Mouse (Mus musculus): Measurements from ENCODE around the gene Large1.
"Not testable (repeated sequence)": the region's sequence is repeated elsewhere in the genome, so short reads cannot be mapped to it uniquely, and the experiment has no call there.

Gene Large1

DNA sequence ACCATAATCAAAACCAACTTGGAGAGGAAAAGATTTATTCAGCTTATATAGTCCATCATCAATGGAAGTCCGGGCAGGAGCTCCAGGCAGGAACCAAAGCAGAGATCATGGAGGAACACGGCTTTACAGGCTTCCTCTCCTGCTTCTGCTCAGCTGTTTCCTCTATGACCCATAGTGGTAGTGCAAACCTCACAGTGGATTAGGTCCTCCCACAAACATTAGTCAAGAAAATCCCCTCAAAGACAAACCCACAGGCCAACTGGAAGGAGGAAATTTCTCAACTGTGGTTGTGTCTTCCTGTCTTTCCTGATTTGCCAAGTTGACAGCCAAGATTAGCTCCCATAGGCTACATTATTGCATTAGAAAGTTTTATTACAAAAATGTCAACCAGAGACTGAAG is 59.7 kb downstream of the Large1 start:
- CTCF ChIA-PET, result no interaction called here

DNA sequence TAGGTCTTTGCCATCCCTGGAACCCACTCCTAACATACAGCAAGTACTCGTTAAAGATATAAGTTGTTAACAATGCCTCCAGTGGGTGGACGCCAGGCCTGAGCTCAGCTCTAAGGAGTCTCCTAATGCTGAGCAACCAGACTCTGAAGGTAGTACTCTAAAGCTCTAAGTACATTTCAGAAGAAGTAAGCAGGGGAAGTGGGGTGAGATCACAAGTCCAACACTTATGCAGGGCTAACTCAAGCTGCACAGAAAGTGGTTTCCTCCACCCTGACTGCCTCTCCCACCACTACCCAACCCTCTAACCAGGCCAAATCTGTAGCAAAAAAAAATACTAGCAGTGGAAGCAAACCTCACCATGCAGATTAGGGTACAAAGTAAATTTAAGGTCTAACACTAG is 61.7 kb downstream of the Large1 start:
- CTCF ChIA-PET, result no interaction called here

DNA sequence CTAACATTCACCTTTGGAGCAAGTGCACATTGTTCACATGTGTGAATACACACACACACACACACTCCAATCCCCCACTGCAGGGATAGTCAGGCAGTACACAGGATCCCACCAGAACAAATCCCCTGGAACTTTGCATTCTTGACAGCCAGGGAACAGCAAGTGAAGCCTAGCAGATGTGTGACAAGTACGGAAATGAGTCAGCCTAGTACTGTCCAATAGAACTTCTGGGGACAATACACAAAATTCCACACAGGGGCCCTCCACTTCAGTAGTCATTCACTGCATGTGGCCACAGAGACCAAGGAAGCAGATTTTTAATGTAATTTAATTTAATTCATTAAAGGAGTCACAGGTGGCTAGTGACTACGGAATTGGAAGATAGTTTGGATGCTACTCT is 62.7 kb downstream of the Large1 start:
- CTCF ChIA-PET, result no interaction called here

DNA sequence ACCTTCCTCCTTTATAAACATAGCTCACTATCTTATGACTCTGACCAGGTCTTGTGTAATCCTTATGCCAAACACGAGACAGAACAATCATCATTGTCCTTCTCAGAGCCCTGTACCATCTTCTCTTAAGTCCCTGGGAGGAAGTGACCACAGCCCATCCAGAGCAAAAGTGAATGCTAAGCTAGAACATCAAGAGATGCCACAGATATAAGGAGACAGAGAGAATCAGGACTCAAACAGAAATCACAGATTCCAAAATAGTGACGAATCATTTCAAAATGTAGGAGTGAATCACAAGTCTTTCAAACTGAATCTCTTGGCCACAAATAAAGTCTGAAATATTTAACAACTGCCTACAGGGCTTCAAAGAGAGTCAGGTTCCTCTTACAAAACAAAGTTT is 63.5 kb downstream of the Large1 start:
- CTCF ChIA-PET, result no interaction called here

DNA sequence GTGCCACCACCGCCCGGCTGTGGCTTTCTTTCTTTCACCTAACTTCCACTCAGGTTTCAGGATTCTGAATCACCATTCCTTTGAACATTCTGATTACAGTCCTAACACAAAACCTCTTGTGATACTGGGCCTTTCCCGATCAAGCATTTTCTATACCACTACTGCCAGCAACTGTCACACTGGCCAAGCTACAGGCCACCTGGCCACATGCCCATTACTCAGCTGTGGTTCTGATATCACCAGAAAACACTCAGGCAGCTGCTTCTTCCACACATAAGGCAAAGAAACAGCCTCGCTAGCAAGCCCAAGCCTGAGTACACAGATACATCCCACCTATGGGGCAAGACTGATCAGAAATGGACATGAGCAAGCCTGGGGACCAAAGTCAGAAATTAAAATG is 71.3 kb downstream of the Large1 start:
- CTCF ChIA-PET, result no interaction called here

- CTCF ChIA-PET, result no interaction called here
Observed at GRCm38 (mm10) chr8:73276015-73276414, 77.3 kb downstream of the Large1 start.

DNA sequence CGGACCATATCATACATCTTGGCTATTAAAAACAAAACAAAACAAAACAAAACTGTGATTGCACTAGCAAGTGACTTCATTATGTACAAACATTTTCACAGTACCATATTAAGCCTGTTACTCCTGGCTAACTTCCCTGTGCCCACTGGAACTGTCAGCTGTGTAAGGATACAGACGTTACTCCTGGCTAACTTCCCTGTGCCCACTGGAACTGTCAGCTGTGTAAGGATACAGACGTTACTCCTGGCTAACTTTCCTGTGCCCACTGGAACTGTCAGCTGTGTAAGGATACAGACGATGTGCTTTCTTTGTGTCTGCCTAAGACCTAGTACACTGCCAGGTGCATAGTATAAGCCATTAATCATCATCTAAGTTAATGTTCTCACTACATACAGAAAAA is 77.9 kb downstream of the Large1 start:
- CTCF ChIA-PET, result not testable (repeated sequence)

DNA sequence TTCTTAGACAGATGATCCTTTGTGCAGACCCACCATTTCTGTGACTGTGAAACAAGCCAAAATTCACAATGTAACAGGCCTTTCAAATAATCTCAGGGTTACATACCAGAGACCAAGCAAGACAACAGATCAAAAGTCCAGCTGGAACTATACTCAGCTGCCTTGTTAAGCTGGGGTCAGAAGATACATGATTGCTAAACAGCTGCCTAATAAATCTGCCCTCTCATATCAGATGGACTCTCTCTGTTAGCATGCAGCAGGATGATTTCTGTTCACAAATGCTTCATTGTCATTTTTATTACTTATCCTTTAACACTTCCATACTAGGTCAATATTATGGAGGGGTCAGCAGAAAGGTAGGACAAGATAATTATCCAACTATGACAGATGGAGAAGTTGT is 80.2 kb downstream of the Large1 start:
- CTCF ChIA-PET, result no interaction called here

DNA sequence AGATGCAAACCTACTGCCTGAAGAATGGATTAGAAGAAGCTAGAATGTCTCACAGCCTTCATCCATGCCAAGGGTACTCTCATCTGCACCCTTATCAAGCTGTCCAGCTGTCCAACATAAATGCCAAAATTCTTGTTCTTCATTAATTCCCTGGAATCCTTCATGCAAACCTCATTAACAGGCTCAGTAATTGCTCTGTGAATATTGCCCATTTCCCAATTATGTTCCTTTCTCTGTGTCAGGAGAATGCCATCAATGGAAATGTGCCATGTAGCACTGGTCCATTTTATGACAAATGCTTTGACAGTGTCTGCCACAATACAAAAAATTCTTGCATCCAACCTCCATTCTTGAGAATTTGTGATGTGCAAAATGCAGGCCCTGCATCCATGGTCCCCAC is 82.3 kb downstream of the Large1 start:
- CTCF ChIA-PET, result no interaction called here

- CTCF ChIA-PET, result no interaction called here
Observed at GRCm38 (mm10) chr8:73257981-73258380, 95.4 kb downstream of the Large1 start.

GRCm38 (mm10) chr8:73244186-73244585 is 109.2 kb downstream of the Large1 start:
- CTCF ChIA-PET, result no interaction called here

DNA sequence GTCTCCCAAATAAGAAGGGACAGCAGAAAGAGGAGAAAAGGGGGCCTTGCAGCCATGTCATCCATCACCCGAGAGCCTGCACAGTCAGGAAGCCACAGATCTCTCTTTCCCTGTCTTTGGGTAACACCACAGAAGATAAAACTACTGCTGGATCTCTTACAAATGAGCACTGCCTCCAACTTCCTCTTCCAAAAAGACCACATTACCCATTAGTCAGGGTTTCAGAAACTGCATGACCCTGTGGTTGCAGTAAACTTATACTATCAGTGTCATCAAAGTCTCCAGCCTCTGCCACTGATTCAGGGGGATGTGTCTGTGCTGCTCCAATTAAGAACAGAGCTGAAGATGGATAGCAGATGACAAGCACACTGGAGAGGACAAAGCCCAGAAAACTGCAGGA is 111.3 kb downstream of the Large1 start:
- CTCF ChIA-PET, result no interaction called here

DNA sequence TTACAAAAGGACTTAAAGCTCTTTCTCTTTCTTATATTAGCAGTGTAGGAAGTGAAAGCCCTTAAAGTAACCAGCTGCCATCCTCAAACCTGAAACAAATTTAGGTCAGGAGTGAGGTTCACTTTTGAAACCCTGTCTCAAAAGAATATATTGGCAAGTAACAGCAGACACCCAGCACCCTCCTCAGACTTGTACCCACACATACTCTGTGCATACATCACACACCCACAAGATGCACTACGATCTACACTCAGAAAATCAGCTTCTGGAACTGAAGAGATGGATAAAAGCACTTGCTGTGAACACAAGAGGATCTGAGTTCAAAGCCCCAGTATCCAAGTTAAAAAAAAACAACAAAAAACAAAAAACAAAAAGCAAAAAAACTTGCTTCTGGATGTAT is 119.1 kb downstream of the Large1 start:
- CTCF ChIA-PET, result no interaction called here

GRCm38 (mm10) chr8:73233358-73234041 is 119.8 kb downstream of the Large1 start:
- CTCF ChIA-PET, result no interaction called here

GRCm38 (mm10) chr8:73226841-73227240 is 126.5 kb downstream of the Large1 start:
- CTCF ChIA-PET, result no interaction called here

DNA sequence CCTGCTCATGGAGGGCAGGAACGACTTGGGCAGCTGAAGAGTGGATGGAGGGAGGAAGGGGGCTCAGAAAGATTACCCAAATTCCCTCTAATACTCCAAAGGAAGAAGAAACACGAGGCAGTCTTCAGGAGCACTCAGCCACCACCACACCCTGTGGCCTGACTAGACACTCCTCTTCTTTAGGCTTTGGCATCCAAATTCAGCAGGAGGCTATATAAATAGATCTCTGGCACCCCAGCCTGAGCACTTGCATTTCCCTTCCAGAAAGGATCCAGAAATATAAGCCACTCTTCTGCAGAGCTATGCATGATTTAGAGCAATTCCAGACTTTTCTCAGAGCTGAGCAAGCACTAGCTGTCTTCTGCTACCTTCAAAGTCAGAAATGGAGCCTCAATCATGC is 127.7 kb downstream of the Large1 start:
- CTCF ChIA-PET, result no interaction called here

DNA sequence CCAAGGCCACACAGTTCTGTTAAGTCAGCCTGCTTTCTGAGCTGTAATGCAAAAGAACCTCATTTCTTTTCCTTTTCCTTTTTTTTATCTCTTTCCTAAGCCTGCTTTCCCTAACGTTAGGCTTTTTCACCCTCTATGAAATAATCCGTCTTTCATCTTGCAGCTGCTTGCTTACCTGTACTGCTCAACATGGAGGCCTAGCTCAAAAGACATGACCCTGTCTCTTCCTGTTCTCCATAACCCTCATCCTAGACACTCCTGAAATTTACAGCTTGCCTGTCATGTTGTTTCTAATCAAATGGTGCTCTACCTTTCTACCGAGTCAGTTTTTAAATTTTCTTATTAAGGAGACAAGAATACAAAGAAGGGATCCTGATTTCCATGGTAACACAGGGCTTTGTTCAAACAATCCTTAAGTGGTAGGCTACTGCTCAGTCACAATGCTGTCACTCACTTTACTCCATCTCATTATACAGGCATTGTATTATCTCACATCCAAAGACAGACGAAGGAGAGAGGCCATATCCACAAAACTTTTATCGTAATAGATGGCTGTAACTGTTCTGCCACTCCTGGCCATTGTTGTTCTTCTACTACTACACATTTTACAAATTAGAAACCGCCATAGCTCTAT is 134.0 kb downstream of the Large1 start:
- CTCF ChIA-PET, result no interaction called here

GRCm38 (mm10) chr8:73206831-73207230 is 146.5 kb downstream of the Large1 start:
- CTCF ChIA-PET, result no interaction called here

- CTCF ChIA-PET, result no interaction called here
Observed at GRCm38 (mm10) chr8:73201854-73202253, 151.5 kb downstream of the Large1 start.

- CTCF ChIA-PET, result no interaction called here
Observed at GRCm38 (mm10) chr8:73197714-73198113, 155.6 kb downstream of the Large1 start.

DNA sequence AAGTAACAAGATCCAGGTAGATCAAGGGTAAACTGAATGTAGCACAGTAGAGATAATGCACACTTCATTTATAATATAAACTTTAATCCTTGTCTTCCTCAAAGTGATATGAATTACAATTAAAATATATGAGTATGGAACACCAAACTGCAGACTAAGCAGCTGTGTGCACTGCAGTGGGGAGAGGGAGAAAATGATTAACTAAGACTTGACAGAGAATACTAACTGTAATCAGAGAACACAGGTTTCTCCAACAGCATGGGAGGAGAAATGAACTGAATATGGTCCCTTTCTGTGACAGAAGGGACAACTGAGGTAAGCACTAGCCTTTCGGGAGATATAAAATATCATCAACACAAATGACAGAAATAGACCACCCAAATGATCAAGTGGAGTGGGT is 164.7 kb downstream of the Large1 start:
- CTCF ChIA-PET, result no interaction called here

- CTCF ChIA-PET, result no interaction called here
Observed at GRCm38 (mm10) chr8:73187381-73187780, 166.0 kb downstream of the Large1 start.

DNA sequence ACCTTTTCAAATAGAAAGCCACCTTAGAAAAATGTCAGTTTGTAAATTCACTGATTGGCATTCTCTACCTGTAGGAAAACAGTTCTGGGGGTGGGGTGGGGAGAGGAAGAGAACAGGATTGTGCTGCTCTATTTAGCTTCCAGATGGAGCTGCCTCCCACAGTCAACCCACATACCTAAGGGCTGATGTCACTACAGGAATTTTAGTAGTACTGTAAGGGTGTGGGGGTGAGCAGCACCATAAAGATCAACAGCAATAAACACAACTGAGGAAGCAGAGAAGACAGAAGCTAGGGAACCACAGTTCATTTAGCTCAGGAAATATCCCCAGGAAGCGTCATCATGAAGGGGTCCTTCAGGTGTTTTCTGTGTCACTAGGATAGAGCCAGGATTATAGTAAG is 174.9 kb downstream of the Large1 start:
- CTCF ChIA-PET, result no interaction called here

- CTCF ChIA-PET, result no interaction called here
Observed at GRCm38 (mm10) chr8:73172661-73173060, 180.7 kb downstream of the Large1 start.
